Mouse (Mus musculus) lung, postnatal 0 days (tissue): ENCODE data around the gene Slc44a4.

Experiments used
- CTCF ChIP-seq: IDR thresholded peaks from 2 replicates; pipeline ENCODE4 v1.5.1; 2016; ENCODE audit warnings: antibody characterized with exemption, mild to moderate bottlenecking
- EP300 ChIP-seq: IDR thresholded peaks from 2 replicates; pipeline ENCODE4 v1.6.1; 2016; ENCODE audit warnings: antibody characterized with exemption, mild to moderate bottlenecking, control low read depth

- TF ChIP-seq CTCF, result no peak
- TF ChIP-seq EP300, result no peak
These were observed 65.4 kb downstream of the Slc44a4 start for GRCm38 (mm10) chr17:34979631-34980030.
